Mouse (Mus musculus) embryonic fibroblast, embryonic 13.5 days (primary cell): ENCODE results near the gene Dlgap4.

ENCODE experiments used
- CTCF ChIP-seq: IDR thresholded peaks from 2 replicates; pipeline ENCODE4 v1.5.1; 2011; ENCODE audit warnings: mild to moderate bottlenecking, control low read depth, low read length, moderate library complexity, borderline replicate concordance; ENCODE audit not compliant: insufficient read depth
- POLR2A ChIP-seq: IDR thresholded peaks from 2 replicates; pipeline ENCODE4 v1.6.1; 2011; ENCODE audit warnings: low read depth, mild to moderate bottlenecking, control low read depth, low read length, moderate library complexity

GRCm38 (mm10) chr2:156780129-156780528 is 166.6 kb downstream of the Dlgap4 start:
- TF ChIP-seq CTCF (no peak), POLR2A (no peak; the same call in 1 of the 2 replicates)
